Mouse (Mus musculus) megakaryocyte, embryonic 14.5 days (primary cell): ENCODE measurements around the gene Aldh1a3.

Experiments
- FLI1 ChIP-seq: IDR thresholded peaks from 2 replicates; pipeline ENCODE4 v1.6.1; 2012; ENCODE audit warnings: low read length, inconsistent platforms, mixed read lengths
- GATA1 ChIP-seq: IDR thresholded peaks from 3 replicates; pipeline ENCODE4 v1.6.1; 2012; ENCODE audit warnings: mixed read lengths, low read length, inconsistent platforms, borderline replicate concordance

GRCm38 (mm10) chr7:66421903-66422302 is 5.4 kb downstream of the Aldh1a3 start:
- TF ChIP-seq GATA1 (no peak), FLI1 (no peak)
